In the genomic region with DNA sequence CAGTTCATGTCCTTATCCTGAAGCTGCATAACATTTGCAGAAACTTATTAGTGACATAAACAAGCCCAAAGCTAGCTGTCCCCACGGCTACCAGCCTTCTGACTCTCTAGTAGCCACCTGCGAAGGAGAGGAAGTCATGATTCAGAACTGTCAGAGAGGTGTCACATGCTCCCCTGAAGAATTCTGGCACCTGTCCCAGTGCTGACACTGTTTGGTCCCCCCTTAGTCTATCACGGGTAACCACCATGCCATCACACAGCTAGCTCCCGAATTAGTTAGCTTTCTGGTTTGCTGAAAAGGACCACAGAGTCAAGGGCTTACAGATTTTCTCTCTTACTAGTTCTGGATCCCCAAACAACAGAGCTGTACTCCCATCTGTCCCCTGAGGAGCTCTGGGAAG, we compare ENCODE assay signal across 18 mouse cellular contexts. TPM values are rescaled to one million over a fixed set of nuclear protein-coding genes. Genes with fewer than 3 reads are reported as not detected.
DNase-seq lines count a peak whose midpoint lies in the region; ATAC-seq and TF ChIP-seq lines count a peak whose summit lies in the region.
"Had no signal": no experiment of that assay in that cellular context is flagged by ENCODE, and none has a peak within 500 bp of the region (broad histone marks: within the 10 kb centered on the region; RNA-seq: fewer than 3 reads in every experiment).

No protein-coding gene starts in this region.

- TF ChIP-seq POLR2A in MEL (IDR thresholded peaks at IDR 0.05; ENCODE audit: control insufficient read depth in 1 of 2, insufficient read depth in 1 of 2, low read depth in 1 of 2, low read length in 2 of 2, poor library complexity in 1 of 2) = no peak

- ATAC-seq in hindbrain, postnatal 0 days = no peak
- no peak for ATAC-seq in hindbrain, embryonic 13.5 days (ENCODE audit: low FRiP score)
- no peak for ATAC-seq in erythroblast, adult 5-6 weeks (replicated peaks; ENCODE audit: low FRiP score, poor library complexity, severe bottlenecking)
- ATAC-seq: activated CD4-positive, CD25-positive, alpha-beta regulatory T cell, adult 4 months; forebrain, embryonic 16.5 days had no signal

- TF ChIP-seq EP300 in MEL (IDR thresholded peaks at IDR 0.05; ENCODE audit: low read depth in 1 of 2, low read length in 2 of 2) = no peak

- no peak overlapping the region for H3K4me3 ChIP-seq in hindbrain, postnatal 0 days (ENCODE audit: low read length)
- no peak overlapping the region for H3K4me3 ChIP-seq in hindbrain, embryonic 13.5 days
- H3K4me3 ChIP-seq in MEL (ENCODE audit: control insufficient read depth in 1 of 2, insufficient read depth in 1 of 2, low read depth in 2 of 2, low read length in 2 of 2) = no peak overlapping the region
- H3K4me3 ChIP-seq: hindbrain, embryonic 15.5 days; liver, embryonic 13.5 days; neural tube, embryonic 13.5 days had no signal

- H3K27me3 ChIP-seq in hindbrain, postnatal 0 days (ENCODE audit: insufficient read depth, low read length) = no peaks in the 10 kb centered on the region
- 0 out of 2 replicates have a peak, but pooled peaks cover 7% of the 10 kb centered on the region for H3K27me3 ChIP-seq in hindbrain, embryonic 13.5 days
- H3K27me3 ChIP-seq in MEL (ENCODE audit: control insufficient read depth in 1 of 2, insufficient read depth in 2 of 2, low read length in 2 of 2) = no peaks in the 10 kb centered on the region
- H3K27me3 ChIP-seq: liver, embryonic 13.5 days had no signal

- TF ChIP-seq RAD21 in MEL (IDR thresholded peaks at IDR 0.05; ENCODE audit: low read depth, low read length) = no peak

- no peaks in the 10 kb centered on the region for H3K9me3 ChIP-seq in hindbrain, postnatal 0 days (ENCODE audit: low read length)
- no peaks in the 10 kb centered on the region for H3K9me3 ChIP-seq in hindbrain, embryonic 13.5 days
- H3K9me3 ChIP-seq in MEL (replicated peaks; ENCODE audit: insufficient read depth, low read length) = no peaks in the 10 kb centered on the region
- H3K9me3 ChIP-seq: hindbrain, embryonic 15.5 days; liver, embryonic 13.5 days; neural tube, embryonic 13.5 days had no signal

- no peak overlapping the region for H3K27ac ChIP-seq in hindbrain, postnatal 0 days
- H3K27ac ChIP-seq in hindbrain, embryonic 13.5 days = no peak overlapping the region
- H3K27ac ChIP-seq in MEL (ENCODE audit: control insufficient read depth, low read depth, low read length) = no peak overlapping the region
- H3K27ac ChIP-seq: hindbrain, embryonic 15.5 days; liver, embryonic 13.5 days; neural tube, embryonic 13.5 days had no signal

- DNase-seq in hindbrain, postnatal 0 days (ENCODE audit: low spot score) = peak; percentile 29
- peak; percentile 94 for DNase-seq in A20 (ENCODE audit: low read depth, low spot score)
- DNase-seq in MEL (ENCODE audit: low read depth, low spot score) = peak; percentile 82
- peak; percentile 51 for DNase-seq in heart, postnatal 4 days
- no peak for DNase-seq in layer of hippocampus, adult 8-10 months (ENCODE audit: low spot score in 2 of 2)
- DNase-seq in frontal cortex, postnatal 25 days (ENCODE audit: low spot score in 2 of 2) = no peak
- DNase-seq: liver, embryonic 13.5 days; lung, postnatal 14 days; midbrain, embryonic 14.5 days; retina, postnatal 1 day had no signal

- no peak for TF ChIP-seq CTCF in hindbrain, postnatal 0 days (IDR thresholded peaks at IDR 0.05; ENCODE audit: low read depth)
- TF ChIP-seq CTCF in MEL (IDR thresholded peaks at IDR 0.05 in 2 of 3, conservative IDR thresholded peaks at IDR 0.05 in 1 of 3; ENCODE audit: control insufficient read depth in 1 of 3, insufficient read depth in 1 of 3, low read depth in 2 of 3, low read length in 3 of 3, poor library complexity in 1 of 3, severe bottlenecking in 1 of 3) = no peak

- no peaks in the 10 kb centered on the region for H3K36me3 ChIP-seq in hindbrain, postnatal 0 days (ENCODE audit: insufficient read depth, low read length)
- H3K36me3 ChIP-seq in hindbrain, embryonic 13.5 days = no peaks in the 10 kb centered on the region; the same call in 1 of the 2 replicates
- H3K36me3 ChIP-seq in MEL (ENCODE audit: control insufficient read depth in 1 of 2, insufficient read depth in 2 of 2, low read length in 2 of 2) = peaks cover 0 to 9% of the 10 kb centered on the region in 2 experiments; a peak in 2 of 4 replicates
- H3K36me3 ChIP-seq: hindbrain, embryonic 15.5 days; liver, embryonic 13.5 days; neural tube, embryonic 13.5 days had no signal

- no peaks in the 10 kb centered on the region for H3K79me2 ChIP-seq in MEL (ENCODE audit: control insufficient read depth, insufficient read depth, low read length, poor library complexity)

- WGBS in hindbrain, postnatal 0 days = 69% methylated on average over 4 of the region's 4 CpGs
- WGBS in hindbrain, embryonic 13.5 days = 77% methylated on average over 4 of the region's 4 CpGs

- H3K4me1 ChIP-seq in hindbrain, postnatal 0 days (ENCODE audit: insufficient read depth, low read length) = peaks cover 15% of the 10 kb centered on the region; the same call in 1 of the 2 replicates
- H3K4me1 ChIP-seq in hindbrain, embryonic 13.5 days (replicated peaks) = peaks cover 34% of the 10 kb centered on the region
- H3K4me1 ChIP-seq in MEL (ENCODE audit: control insufficient read depth in 1 of 2, insufficient read depth in 2 of 2, low read length in 2 of 2) = peaks cover 2 to 11% of the 10 kb centered on the region in 2 experiments; a peak in 3 of 4 replicates
- H3K4me1 ChIP-seq: liver, embryonic 13.5 days had no signal

- no peak overlapping the region for H3K9ac ChIP-seq in hindbrain, postnatal 0 days (replicated peaks; ENCODE audit: low read length)
- no peak overlapping the region for H3K9ac ChIP-seq in hindbrain, embryonic 13.5 days
- no peak overlapping the region for H3K9ac ChIP-seq in MEL (ENCODE audit: control insufficient read depth, low read depth, low read length, poor library complexity, severe bottlenecking)
- H3K9ac ChIP-seq: hindbrain, embryonic 15.5 days; liver, embryonic 13.5 days; neural tube, embryonic 13.5 days had no signal

- H3K4me2 ChIP-seq in hindbrain, postnatal 0 days (ENCODE audit: low read depth, low read length) = no peak overlapping the region
- no peak overlapping the region for H3K4me2 ChIP-seq in hindbrain, embryonic 13.5 days
- H3K4me2 ChIP-seq: hindbrain, embryonic 15.5 days; liver, embryonic 13.5 days; neural tube, embryonic 13.5 days had no signal

TF ChIP-seq in MEL, 35 proteins besides CTCF, POLR2A, EP300 and RAD21:
- TF ChIP-seq JUND (IDR thresholded peaks at IDR 0.05; ENCODE audit: low read depth, low read length) (no peak), MXI1 (IDR thresholded peaks at IDR 0.05; ENCODE audit: low read depth, low read length) (0 out of 2 replicates have a peak, but pooled peaks have one; percentile 45), BHLHE40 (IDR thresholded peaks at IDR 0.05; ENCODE audit: borderline replicate concordance, low read depth, low read length) (no peak), MYC (IDR thresholded peaks at IDR 0.05; ENCODE audit: low read depth, low read length) (peak; percentile 53; the same call in 1 of the 2 replicates), MAX (IDR thresholded peaks at IDR 0.05; ENCODE audit: low read length) (peak; percentile 31), TCF12 (IDR thresholded peaks at IDR 0.05; ENCODE audit: low read depth, low read length) (peak; percentile 45; the same call in 1 of the 2 replicates), USF1 (IDR thresholded peaks at IDR 0.05; ENCODE audit: low read depth, low read length) (peak; percentile 81), SIN3A (IDR thresholded peaks at IDR 0.05; ENCODE audit: low read length) (0 out of 2 replicates have a peak, but pooled peaks have one; percentile 48), MAFK (IDR thresholded peaks at IDR 0.05; ENCODE audit: borderline replicate concordance, low read depth, low read length) (no peak), ETS1 (IDR thresholded peaks at IDR 0.05; ENCODE audit: low read depth, low read length) (peak; percentile 58; the same call in 1 of the 2 replicates)

RNA-seq across cellular contexts. Expression of a gene that starts 43.3 kb away (rescaled TPM):
- 42.7 and 44.0 TPM in 2 replicates for total RNA-seq in hindbrain, postnatal 0 days (2014; rRNA removed)
- polyA plus RNA-seq in hindbrain, postnatal 0 days (2015; fragmentation: Nextera tagmentation; extraction: Ambion mirVana) = 4.2 and 4.4 TPM in 2 replicates
- 4.0 and 4.8 TPM in 2 replicates for polyA plus RNA-seq in hindbrain, embryonic 13.5 days (2015; fragmentation: Nextera tagmentation; extraction: Ambion mirVana)
- not detected in 2 replicates for total RNA-seq in MEL (2012; rRNA removed)
- not detected for polyA plus RNA-seq in MEL (2012; ENCODE audit: insufficient read depth in 1 of 2, insufficient read length in 2 of 2, low read depth in 1 of 2, low replicate concordance in 2 of 2, missing spikeins in 1 of 2)
- not detected for total RNA-seq in heart, postnatal 4 days (2021)
- total RNA-seq in erythroblast, adult 5-6 weeks (2015; ENCODE audit: low replicate concordance) = not detected in 2 replicates
- total RNA-seq in erythroblast, adult 5-6 weeks (2017; ENCODE audit: low replicate concordance) = not detected in 2 replicates
- 1 to 10 TPM; 5.6 to 6.6 (median 5.8) TPM for total RNA-seq in layer of hippocampus, adult 8-10 months (2022)
- polyA plus RNA-seq: activated CD4-positive, CD25-positive, alpha-beta regulatory T cell, adult 4 months; gonadal fat pad, adult 2 months; liver, embryonic 13.5 days; testis, adult 2 months had no signal

Comparison
In these comparisons a context has a peak if more than half of its experiments do, and no peak if none do; other contexts are left out.
1. DNase-seq: peak in hindbrain, postnatal 0 days (single experiment), A20 (single experiment), MEL (single experiment) and heart, postnatal 4 days (single experiment); none in layer of hippocampus, adult 8-10 months (0 of 2) and frontal cortex, postnatal 25 days (0 of 2).